Mouse (Mus musculus): Measurements from ENCODE around the gene Stk40. TPM values are rescaled to one million over a fixed set of nuclear protein-coding genes. Genes with fewer than 3 reads are reported as not detected.

Gene Stk40
- polyA plus RNA-seq, 1 experiment, result 26.3 TPM

DNA sequence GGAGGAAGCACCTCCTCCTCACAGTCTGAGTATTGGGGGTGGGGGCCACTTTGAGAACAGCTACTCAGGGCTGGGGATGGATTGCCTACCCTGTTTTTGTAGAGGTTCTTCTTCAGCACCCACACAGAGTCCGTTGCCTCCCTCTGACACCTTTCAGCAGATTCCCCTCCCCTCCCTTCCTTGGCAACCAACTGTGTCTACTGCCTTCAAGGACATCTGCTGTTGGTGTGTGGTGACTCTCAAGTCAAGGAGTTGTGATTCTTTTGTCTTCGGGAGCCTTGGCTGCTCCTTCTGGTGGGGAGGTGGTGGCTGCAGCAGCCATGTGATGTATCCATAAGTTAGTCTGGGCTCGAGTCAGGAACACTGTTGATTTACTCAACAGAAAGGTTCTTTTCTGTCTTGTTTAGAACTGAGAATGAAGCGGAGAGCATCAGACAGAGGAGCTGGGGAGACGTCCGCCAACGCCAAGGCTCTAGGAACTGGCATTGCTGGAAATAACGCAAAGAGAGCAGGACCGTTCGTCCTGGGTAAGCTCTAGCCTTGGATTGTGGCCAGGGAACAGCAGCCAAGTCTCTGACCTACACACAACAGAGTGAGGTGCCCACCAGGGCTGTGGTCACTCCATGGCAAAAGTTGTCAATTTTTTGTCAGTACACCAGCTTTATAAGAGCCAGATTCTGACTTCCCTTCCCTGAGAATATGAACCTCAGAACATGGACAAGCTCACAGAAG, 19.7 kb downstream of the Stk40 start:
- no peak for DNase-seq (ENCODE audit: low spot score)

DNA sequence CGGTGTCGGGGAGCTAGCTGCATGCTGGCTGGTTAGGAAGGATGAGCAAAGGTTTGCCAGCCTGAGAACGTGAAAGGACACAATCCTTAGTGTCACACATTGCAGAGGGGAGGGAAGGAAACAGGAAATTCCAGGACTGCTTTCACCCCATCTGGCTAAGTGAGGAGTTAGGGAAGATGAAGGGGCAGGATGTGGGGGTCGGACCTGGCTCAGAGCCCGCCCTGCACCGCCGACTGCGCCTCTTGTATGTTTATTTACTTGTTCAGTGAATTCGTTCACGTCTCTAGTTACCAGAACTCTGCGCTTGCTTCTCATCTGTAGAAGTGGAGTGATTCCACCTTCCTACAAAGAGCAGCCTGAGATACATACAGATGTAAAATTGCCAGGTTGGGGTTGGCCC, 26.7 kb downstream of the Stk40 start:
- DNase-seq (ENCODE audit: low spot score), result no peak

DNA sequence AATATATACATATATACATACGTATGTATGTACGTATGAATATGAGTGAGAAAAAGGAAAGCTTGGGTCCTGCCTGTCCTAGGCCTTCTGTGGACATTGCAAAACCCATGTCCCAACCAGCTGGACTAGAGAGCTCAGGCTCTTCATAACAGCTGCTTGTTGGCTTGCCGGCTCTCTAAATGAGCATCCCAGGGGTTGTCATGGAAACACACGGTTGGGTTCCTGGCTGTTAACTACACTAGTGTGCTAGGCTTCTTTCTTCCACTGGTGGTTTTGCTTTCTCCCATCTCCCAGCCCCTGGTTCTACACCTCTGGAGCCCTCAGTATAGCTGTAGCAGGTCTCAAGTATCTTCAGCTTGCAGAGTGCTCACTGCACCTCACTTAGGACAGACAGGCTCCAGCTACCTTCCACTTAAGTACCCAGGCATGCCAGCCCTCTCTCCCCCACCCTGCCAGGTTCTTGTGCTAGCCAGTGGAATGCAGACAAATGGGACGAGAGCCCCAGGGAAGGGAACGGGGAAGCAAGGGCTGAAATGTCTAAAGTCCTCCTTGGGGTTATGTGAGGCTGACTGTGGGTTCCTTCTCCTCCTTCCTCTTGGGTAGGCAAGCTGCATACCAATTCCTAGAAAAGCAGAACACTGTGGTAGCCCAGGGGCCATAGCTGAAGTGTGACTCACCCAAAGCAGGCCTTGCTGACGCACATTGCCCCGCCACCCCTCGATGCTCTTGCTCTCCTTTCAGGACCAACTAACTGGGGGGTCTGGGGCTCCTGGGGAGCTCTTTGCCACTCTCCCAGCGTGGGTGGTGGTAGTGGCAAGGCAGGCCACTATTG, 27.7 kb downstream of the Stk40 start:
- DNase-seq (ENCODE audit: low spot score), result no peak

DNA sequence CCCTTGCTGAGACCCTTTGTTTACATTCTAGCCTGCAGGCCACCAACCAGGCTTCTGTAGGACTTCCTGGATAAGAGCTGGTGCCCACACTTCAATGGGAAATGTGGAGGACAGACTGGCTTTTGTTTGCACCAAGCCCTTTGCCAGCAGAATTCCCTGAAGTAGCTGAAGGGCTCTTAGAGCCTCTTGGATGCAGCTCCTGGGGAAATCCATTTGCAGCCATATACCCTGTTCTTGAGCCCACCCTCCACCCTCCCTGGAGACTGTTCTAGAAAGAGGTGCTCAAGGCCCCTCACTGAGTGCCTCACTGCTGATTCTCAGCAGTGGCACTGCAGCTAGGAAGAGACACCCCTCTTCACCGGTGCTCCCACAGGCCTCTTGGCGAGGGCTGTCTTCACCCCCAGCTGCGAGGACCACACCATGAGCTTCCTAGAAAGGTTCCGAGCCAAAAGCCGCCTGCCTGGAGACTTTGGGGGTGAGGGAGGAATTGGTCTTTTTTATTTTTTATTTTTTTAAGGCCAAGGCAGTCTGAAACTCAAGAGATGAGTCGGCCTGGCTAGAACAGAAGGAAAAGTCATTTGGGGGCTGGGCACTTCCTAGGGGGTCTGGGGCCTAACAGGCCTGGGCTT, 29.0 kb downstream of the Stk40 start:
- no peak for DNase-seq (ENCODE audit: low spot score)

DNA sequence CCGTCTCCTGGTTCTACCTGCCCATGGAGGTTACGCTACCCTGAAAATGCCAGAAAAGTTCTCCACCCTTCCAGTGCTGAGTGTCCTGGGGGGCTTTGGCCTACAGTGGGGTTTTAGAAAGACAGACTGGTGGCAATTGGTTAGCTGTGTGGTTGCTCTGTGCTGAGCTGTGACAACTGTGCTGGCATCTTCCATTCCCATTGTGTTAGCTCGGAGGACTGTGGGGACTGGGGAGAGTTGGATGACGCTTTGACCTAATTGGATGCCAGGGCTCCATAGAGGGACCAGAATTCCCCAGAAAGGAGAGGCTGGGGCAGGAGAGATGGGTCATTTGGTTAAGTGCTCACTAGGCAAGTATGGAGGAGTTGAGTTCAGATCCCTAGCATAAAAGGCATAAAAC, 30.5 kb downstream of the Stk40 start:
- no peak for DNase-seq (ENCODE audit: low spot score)

DNA sequence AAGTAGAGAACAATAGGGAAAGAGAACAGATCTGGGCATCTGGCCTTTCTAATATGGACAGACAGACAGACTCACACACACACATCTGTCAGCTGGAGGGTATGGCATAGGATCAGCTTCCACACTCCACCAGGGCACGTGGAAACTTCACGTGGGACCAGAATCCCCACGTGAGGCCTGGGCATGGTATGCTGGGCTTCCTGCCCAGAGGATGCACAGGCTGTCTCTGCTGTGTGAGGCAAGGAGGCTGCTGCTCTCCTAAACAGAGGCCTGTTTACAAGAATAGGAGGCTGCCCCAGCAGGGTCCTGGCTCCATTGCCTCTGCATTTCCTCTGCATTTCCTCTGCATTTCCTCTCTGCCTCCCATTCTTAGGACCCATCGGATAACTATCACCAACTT, 30.9 kb downstream of the Stk40 start:
- no peak for DNase-seq (ENCODE audit: low spot score)

DNA sequence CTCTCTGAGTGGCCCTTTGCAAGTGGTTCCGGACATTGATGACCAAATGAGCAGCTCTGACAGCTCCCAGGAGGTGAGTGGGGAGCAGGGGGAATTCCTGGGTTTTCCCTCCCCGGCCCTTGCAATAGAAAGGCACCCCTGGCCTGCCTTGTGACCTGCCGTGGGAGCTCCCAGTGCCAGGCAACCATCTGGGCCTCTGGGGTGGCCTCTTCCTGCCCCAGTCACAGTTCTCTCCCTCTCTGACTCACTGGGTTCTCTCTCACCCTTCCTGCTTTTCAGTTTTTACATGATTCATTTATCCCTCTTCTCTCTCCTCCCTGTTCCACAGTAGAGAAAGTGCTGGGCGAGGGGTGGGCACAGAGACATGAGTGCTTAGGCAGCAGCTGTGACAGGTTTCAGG, 34.0 kb downstream of the Stk40 start:
- DNase-seq (ENCODE audit: low spot score), result no peak

DNA sequence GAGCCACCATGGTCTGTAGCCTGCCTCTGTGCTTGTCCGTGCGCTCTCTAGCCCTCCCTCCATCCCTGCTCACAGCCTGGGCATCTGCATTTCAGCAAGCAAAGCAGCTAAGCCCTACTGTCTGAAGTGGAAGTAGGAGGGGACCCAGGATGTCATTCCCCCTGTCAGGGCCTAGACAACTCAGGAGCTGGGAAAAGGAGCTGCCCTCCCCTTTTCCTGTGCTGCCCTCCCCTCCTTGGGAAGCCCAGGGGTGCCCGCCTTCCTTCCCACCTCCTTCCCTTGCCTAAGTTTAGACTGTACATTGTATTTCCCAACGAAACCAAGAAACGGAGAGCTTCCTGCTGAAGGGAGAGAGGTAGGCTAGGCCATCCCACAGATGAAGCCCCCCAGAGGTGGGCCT, 37.3 kb downstream of the Stk40 start:
- no peak for DNase-seq (ENCODE audit: low spot score)

DNA sequence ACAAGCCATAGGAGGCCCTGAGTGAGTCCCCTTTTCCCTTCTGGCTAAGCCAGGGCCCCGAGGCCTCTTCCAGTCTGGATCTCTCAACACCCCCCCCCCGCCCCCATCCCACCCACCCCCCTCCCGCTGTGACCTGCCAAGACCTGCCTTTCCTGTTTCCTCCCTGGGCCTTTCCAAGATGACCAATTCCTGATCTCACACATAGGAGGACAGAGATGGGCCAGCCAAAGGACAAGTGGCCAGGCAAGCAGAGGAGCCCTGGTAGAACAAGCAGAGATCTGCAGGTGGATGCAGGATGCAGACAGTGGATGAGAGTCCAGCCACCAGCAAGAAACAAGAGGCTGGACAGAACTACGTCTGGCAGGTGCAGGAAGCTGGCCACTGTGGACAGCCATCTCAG, 41.6 kb downstream of the Stk40 start:
- DNase-seq (ENCODE audit: low spot score), result no peak

DNA sequence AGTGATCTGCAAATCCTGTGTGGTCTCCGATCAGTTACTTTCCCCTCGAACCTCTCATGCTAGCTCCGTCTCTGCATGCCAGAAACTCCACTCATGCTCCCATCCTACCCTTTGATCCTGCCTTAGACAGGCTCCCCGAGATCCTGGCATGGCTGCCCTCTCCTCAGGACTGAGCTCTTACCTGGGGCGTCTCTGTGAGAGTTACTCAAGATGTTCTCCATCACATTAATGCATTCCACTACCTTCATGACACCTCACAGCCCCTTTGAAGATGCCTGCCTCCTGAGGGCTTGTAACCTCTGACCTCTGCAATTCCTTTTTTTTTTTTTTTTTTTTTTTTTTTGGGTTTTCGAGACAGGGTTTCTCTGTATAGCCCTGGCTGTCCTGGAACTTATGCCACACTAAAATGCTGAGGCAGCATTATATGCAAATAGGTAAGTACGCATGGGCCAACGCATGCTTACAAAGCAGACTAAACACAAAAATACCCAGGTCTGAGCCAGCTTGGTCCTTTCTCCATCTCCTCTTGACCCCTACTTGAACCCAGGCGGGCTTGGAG, 43.3 kb downstream of the Stk40 start:
- DNase-seq (ENCODE audit: low spot score), result peak; percentile 16

DNA sequence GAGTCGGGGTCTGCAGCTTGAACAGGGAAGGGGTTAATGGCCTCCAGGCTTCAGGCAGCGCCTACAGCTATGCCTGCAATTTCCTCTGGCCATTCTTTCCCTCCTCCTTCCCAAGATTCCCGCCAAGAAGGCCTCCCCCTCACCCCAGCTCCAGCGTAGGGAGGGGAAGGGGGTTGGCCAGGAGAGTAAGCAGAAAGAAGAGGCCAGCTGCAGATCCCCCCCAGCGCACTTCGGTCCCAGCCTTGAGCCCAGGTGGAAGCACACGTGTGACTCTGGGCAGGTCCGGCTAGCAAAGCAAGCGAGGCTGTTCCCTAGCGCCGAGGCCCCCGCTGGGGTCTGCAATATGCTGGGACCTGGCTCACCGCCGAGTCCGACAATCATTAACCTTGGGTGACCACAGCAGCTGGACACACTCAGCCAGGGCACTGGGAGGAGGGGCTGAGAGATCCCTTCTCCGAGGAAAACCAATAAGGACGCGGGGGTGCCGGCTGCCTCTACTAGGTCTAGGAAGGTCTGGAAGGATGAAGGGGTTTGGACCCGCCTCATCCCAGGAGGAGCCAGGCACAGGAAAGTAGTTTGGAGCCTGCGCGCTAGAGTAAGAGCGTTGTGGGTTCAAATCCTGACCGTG, 43.9 kb downstream of the Stk40 start, which contains the start of gene Eva1b:
Gene Eva1b, plus strand, starts transcription at position 212 of the 628 bp plus-strand sequence.
- DNase-seq (ENCODE audit: low spot score), result peak; percentile 35

DNA sequence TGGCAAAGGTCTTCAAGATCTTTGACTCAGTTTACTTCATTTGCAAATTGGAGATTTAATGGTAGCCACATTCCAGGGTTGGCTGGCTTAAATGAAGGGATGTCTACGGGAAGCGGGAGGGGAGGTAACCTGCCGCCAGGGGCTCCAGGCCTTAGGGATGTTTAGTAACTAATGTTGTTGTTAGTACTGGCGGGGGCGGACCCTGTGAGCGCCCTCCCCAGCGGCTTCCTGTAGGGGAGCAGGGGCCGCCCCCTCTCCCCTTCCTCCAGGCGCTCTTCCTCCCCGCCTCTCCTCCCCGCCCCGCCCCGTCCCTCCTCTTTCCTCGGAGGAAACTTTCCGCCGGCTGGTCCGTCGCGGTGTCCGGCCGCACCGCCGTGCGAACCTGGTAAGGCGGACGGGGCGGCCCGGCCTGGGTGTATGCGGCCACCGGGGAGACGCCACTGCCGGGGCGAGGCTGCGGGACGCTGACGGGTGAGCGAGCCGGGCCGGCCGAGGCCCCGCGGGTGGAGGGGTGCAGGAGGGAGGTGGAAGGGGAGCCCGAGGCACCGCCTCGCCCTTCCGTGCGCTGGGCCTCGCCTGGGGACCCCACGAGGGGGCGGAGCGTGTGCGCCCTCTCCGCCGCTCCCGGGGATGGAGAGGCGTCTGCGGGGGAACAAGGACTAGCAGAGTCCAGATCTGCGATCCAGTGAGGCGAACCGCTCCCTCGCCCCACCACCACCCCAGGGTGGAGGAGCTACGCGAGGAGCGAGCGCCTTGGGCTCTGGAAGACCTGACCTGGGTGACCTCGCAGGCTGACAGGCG, 44.6 kb downstream of the Stk40 start:
- DNase-seq (ENCODE audit: low spot score), result peak; percentile 63

DNA sequence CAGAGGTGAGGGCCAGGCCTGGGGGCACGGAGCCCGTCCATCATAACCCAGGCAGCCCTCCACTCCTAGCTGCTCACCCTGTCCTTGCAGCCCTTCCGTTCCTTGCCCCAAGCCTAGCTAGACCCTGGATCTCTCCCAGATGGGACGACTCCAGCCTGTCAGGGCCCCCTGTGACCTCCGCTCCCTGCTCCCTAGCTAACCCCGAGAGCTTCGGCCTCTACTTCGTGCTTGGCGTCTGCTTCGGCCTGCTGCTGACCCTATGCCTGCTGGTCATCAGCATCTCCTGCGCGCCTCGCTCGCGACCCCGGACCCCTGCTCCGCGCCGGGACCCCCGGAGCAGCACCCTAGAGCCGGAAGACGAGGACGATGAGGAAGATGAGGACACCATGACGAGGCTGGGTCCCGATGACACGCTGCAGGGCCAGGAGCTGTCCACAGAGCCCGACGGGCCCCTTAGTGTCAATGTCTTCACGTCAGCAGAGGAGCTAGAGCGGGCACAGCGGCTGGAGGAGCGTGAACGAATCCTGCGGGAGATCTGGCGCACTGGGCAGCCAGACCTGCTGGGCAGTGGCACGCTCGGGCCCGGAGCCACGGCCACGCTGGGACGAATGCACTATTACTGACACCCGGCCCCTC, 45.4 kb downstream of the Stk40 start:
- peak; percentile 26 for DNase-seq (ENCODE audit: low spot score)

DNA sequence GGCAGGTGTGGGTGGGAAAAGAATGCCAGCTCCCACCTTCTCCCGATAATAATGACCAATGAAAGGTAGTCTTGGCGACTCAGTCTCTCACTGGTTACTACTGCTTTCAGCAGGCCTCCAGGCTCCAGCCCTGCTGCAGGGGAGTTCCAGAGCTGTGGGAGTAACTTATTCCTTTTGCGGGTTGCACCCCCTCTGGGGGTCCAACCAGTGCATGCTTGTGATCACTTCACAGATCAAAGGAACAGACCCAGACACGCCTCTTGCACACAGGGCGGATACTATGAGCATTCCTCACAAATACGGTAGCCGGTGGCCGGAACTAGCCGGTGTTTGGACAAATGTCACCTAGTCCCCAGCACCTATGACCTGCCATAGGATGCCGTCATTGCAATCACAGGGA, 46.0 kb downstream of the Stk40 start:
- DNase-seq (ENCODE audit: low spot score), result no peak

DNA sequence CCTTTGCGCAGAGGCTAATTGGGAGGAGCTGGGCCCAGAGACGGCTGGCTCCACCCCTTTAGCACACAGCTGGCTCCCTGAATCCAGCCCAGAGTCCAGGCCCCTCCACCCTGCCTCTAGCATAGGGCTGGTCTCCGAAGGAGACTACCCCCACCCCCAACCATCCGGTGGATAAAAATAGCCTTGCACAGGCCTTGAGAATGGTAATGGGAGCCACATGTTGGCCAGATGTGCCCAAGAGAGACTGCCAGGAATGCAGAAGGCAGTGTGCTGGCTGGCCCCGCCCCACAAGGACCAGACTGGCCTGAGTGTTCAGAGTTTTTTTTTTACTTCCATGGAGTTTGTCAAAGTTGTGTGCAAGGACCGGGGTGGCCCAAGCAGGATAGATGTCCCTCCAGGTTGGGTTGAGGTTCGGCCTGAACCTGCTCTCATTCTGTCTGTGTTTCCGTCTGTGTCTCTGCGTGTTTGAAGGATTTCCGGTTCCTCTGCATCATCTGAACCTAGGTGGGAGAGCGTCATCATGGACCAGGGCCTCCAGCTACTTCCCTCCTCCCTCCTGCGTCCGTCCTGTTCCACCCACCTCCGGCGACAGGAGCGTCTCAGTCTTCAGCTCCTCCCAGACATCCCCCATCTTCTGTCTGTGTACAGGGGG, 46.7 kb downstream of the Stk40 start:
- no peak for DNase-seq (ENCODE audit: low spot score)

DNA sequence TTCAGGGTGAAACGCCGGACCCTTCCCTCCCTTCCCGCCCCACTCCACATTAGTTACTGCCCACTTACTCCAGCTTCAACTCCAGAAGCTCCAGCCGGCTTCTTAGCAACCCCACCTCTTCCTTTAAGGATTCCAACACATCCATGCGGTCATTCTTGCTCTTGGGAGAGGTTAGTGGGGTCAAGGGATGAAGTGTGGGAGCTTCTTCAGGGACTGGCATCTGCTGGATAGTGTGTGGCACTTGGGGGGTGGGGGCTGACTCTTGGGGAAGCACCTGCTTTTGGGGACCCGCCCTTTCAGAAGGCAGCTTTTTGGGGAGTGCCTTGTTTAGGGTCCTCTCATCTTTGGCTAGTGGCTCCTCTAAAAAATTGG, 47.2 kb downstream of the Stk40 start:
- DNase-seq (ENCODE audit: low spot score), result no peak

DNA sequence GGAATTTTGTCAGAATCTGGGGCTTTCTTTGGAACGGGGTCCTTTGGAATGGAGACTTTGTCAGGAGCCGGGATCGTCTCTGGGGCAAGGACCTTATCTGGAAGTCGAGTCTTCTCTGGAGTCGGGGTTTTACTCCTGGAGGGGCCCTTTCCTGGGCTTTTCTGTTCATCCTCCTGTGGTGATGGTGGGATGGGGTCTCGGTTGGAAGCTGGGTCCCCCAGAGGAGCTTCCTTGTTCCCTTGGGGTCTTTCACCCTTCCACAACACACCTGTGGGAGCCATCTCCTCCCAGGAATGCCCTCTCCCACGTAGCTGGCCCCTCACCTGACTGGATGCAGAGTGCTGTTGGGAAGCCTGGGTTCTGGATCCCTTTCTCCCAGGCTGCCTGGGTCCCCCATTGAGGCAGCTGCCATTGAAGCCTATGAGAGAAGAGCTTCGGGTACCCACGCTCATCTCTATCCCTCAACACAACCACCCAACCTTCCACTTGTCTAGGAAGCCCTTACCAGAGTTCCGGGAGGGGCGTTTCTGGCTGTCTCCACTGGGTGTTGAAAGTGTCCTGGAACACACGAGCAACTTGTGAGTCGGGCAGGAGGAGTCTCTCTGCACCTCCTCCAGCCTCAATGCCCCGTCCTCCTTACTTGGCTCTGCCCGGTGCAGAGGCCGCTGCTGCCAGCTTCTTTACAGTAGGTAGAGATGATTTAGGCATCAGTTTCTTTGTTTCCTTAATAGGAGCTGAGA, 48.1 kb downstream of the Stk40 start:
- peak; percentile 21 for DNase-seq (ENCODE audit: low spot score)

DNA sequence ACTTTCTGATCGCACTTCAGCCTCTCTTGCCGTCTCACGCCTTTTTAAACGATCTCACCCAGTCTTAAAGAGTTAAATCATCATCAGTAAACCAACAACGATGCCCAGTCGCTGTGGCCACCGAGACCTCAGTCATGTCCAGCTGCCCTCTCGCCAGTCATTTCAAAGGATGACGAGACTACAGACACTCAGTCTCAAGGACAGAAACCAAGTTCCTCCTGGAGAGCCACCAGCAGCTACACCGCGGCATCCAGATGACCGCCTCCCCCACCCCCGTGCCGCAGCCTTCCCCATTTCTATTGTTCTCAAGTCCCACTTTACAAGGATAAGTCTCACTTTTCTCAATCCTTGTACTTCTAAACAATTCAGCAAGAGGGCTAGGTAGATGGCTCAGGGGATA, 49.1 kb downstream of the Stk40 start:
- no peak for DNase-seq (ENCODE audit: low spot score)

DNA sequence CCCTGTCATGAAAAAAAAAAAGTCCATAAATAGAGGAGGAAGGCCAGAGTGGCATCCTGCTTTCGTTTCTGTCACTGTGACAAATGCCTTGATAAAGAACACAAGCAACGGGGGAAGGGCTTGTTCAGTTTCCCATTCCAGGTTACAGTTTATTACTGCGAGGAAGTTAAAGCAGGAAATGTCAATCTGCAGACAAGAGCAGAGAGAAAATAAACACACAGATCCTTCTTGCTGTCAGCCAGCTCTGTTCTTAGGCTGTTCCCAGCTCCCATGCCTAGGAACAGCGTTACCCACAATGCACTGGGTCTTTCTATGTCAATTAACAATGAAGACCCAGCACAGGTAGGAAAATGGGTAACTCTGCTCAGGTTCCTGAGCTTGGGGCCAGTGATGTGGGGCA, 51.4 kb downstream of the Stk40 start:
- no peak for DNase-seq (ENCODE audit: low spot score)
